Mouse (Mus musculus): ENCODE data around the gene Klhl35.

- TF ChIP-seq CTCF (IDR thresholded peaks at IDR 0.05) (no peak), EP300 (IDR thresholded peaks at IDR 0.05) (no peak)
Measured at GRCm38 (mm10) chr7:99454044-99454443, 11.8 kb upstream of the Klhl35 start.

All from lung, postnatal 0 days (tissue).